Mouse (Mus musculus) liver, embryonic 13.5 days (tissue): Measurements from ENCODE around the gene Rasgrp2. TPM values are rescaled to one million over a fixed set of nuclear protein-coding genes. Genes with fewer than 3 reads are reported as not detected.

Experiments used
- polyA plus RNA-seq: library from polyadenylated mRNA; unstranded; fragments of >200 nt; fragmentation: Nextera tagmentation; extraction: Ambion mirVana; gene quantifications from 2 replicates; pipeline ENCODE4 v1.2.1, GENCODE M21; 2015

Gene Rasgrp2
- polyA plus RNA-seq, 1 experiment from 2014 or later: 85.3 TPM

Other genes starting within 250 kb of the Rasgrp2 start
- gene Majin, start 215.0 kb upstream of the Rasgrp2 start, polyA plus RNA-seq: not detected in 2 replicates
- 0.17 TPM in 1 of 2 replicates, not detected in the other for gene Gpha2, start 173.0 kb upstream of the Rasgrp2 start, polyA plus RNA-seq
- gene Ppp2r5b, start 163.5 kb upstream of the Rasgrp2 start, polyA plus RNA-seq: 3.5 and 4.9 TPM in 2 replicates
- 4.1 and 4.8 TPM in 2 replicates for gene Atg2a, start 157.7 kb upstream of the Rasgrp2 start, polyA plus RNA-seq
- 68.8 and 72.6 TPM in 2 replicates for gene Ehd1, start 122.6 kb upstream of the Rasgrp2 start, polyA plus RNA-seq
- 0.14 and 0.16 TPM in 2 replicates for gene Cdc42bpg, start 92.9 kb upstream of the Rasgrp2 start, polyA plus RNA-seq
- gene Men1, start 64.4 kb upstream of the Rasgrp2 start, polyA plus RNA-seq: 26.3 and 29.9 TPM in 2 replicates
- gene Map4k2, start 58.2 kb upstream of the Rasgrp2 start, polyA plus RNA-seq: 4.5 and 5.8 TPM in 2 replicates
- 68.4 and 92.3 TPM in 2 replicates for gene Sf1, start 35.6 kb upstream of the Rasgrp2 start, polyA plus RNA-seq
- 2.7 and 2.9 TPM in 2 replicates for gene Pygm, start 14.9 kb upstream of the Rasgrp2 start, polyA plus RNA-seq
- gene Nrxn2, start 19.4 kb downstream of the Rasgrp2 start, polyA plus RNA-seq: 0.48 and 0.54 TPM in 2 replicates
- not detected in 2 replicates for gene Slc22a12, start 143.7 kb downstream of the Rasgrp2 start, polyA plus RNA-seq